Mouse (Mus musculus): ENCODE results near the gene Gm17324.
"Not testable (repeated sequence)": the region's sequence is repeated elsewhere in the genome, so short reads cannot be mapped to it uniquely, and the experiment has no call there.

The Gm17324 gene

DNA sequence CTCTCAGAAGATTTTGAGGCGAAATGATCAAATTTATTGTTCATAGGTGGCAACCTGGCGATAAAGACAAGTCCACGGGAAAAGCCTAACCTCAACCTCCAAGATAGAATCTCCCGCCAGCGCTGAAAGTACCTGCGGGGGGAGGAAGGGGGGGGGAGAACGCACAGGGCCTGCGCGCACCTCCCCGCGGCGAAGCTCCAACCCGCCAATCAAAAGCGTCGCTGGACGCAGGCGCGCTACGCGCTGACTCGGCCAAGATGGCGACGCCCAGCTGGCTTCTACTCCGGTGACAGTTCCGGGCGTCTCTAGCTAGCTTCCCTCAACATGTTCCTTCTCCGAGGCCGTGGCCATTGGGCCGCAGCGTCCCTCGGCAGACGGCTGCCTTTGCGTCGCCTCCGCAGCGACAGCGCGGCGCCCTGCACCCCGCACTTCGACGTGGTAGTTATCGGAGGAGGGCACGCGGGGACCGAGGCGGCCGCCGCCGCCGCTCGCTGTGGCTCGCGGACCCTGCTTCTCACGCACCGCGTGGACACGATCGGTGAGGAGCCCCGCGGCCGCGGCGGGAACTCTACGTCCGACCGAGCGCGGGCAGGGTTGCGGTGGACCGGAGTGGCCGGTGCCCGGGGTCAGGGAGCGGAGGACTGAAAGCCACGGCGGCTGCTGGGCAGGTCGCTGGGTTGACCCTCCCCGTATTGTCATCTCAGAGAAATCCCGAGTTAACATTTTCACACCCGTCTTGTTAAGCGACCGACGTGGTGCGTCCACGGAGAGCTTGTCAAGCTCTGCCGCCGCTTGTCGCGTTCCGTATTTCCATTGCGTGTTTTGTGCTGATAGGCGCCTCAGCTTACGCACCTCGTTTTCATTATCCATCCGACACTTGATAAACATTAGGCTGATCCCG, at the start of gene Gm17324, which contains the start of gene Mto1:
Gm17324 (minus strand) TSS at position 814 of the 901 bp plus-strand sequence.
Mto1 (plus strand) TSS at position 236 of the 901 bp plus-strand sequence.
- peak; percentile 92 for DNase-seq (ENCODE audit: inconsistent ontology term)

GRCm38 (mm10) chr9:78493171-78493570, 44.6 kb upstream of the Gm17324 start:
- DNase-seq (ENCODE audit: inconsistent ontology term), result no peak

DNA sequence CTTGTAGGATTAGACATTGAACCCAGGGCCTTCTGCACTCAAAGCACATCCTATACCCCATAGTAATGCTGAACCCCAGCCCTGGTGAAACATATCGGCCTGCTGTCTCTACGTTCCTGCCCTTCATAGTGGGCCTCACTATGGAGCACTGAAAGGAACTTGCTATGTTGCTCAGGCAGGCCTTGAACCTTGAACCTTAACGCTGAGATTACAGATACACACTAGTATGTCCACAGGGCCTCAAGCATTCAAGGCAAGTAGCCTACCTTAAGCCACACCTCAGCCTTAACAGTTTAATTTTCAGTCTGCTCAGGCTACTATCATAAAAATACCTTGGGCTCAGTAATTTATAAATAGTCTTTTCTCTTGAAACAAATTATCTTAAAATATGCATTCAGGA, 43.7 kb upstream of the Gm17324 start:
- no peak for DNase-seq (ENCODE audit: inconsistent ontology term)

GRCm38 (mm10) chr9:78491169-78491568, 42.6 kb upstream of the Gm17324 start:
- DNase-seq (ENCODE audit: inconsistent ontology term), result no peak

GRCm38 (mm10) chr9:78488890-78489420, 40.4 kb upstream of the Gm17324 start, which contains the start of gene Eef1a1:
TSS of gene Eef1a1 (minus strand) at chr9:78489151.
- DNase-seq (ENCODE audit: inconsistent ontology term), result peak; percentile 63

- not testable (repeated sequence) for DNase-seq (ENCODE audit: inconsistent ontology term)
Observed at GRCm38 (mm10) chr9:78488021-78488420, 39.4 kb upstream of the Gm17324 start.

DNA sequence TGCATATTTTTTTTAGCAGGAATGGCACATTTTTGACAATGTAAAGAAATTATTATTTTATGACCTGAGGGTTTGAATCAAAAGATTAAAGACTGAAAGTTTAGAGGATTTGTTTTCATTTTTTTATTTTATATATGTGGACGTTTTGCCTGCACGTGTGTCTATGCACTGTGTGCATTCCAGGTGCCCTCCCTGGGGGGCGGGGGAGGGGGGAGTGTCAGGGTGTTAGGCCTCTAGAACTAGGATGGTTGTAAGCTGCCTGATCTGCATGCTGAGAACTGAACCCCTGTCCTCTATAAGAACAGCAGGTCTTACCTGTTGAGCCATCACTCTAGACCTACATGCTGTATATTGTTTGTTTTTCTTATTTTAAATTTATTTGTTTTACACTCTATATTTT, 36.1 kb upstream of the Gm17324 start:
- no peak for DNase-seq (ENCODE audit: inconsistent ontology term)

- no peak for DNase-seq (ENCODE audit: inconsistent ontology term)
Observed at GRCm38 (mm10) chr9:78482386-78482785, 33.8 kb upstream of the Gm17324 start.

DNA sequence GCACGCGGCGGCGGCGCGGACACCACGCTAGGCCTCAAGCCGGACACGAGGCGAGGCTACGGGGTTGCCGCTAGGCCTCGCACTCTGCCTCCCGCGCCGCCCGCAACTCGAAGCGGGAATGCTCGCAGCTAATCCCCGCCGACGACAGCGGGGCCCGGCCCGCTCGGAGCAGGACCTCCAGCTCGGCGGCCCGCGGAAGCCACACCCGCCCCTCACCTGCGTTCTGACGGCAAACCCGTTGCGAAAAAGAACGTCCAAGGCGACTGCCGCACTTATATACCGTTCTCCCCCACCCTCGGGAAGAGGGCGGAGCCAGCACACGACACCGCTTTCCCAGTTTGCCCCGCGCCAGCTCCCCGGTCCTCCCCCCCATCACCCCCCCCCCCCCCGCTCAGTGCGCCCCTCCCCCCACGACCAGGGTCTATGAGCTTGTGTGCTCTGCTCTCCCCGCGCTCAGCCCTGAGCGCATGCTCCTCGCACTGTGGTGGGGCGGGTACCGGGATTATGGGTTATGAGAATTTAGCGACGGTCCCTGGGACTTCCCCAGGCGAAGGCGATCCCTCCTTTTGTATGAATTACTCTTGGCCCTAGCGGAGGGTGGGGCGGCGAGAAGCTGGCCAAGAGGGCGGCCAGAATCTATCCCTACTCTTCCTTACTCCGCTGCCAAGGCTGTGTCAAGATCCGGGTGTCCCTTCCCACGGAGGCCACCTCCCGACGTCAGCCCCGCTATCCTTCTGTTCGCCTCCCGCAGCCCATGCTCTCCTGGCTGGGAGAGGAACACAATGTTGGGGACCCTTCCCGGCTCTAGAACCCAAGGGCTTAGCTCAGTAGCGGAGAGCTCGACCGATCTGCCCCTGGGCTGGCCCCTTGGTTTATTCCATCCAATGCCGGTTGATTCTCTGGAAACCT, 33.1 kb upstream of the Gm17324 start:
- peak; percentile 99 for DNase-seq (ENCODE audit: inconsistent ontology term)

DNA sequence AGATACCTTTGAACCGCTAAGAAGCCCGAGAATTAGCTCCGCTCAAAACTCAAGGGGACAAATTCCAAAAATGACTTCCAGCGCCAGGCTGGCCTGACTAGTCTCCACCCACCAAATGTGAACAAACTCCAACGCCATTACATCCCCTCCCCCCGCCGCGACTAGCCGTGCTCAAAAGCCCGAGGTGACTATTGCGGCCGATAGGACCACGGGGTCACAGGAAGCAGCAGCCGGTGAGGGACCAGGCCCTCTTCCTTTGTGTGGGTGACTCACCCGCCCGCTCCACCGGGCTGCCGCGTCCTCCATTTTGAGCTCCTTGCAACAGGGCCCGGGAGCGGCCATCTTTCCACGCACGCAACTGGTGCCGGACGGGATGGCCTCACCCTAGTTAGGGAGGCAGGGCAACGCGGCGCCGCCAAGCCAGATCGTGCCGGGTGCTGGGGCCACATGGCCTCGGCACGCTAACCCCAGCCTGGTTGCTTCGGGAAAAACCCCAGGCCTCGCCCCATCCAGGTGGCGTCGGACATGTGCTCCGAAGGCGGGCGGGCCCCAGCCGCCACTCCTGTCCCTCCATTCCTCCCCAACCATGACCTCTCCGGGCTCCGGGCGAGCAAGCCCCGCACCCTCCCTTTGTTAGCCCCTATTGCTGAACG, 32.2 kb upstream of the Gm17324 start:
- peak; percentile 86 for DNase-seq (ENCODE audit: inconsistent ontology term)

DNA sequence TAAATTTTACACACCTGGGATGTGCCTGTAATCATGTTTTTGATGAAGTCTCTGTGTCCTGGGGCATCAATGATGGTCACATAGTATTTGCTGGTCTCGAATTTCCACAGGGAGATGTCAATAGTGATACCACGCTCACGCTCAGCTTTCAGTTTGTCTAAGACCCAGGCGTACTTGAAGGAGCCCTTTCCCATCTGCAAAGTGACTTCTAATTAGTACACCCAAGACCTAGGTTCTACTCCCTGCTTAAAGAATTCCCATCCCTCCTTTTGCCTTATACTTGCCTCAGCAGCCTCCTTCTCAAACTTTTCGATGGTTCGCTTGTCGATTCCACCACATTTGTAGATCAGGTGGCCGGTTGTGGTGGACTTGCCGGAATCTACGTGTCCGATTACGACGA, 31.6 kb upstream of the Gm17324 start:
- DNase-seq (ENCODE audit: inconsistent ontology term), result not testable (repeated sequence)

GRCm38 (mm10) chr9:78479308-78479707, 30.7 kb upstream of the Gm17324 start:
- DNase-seq (ENCODE audit: inconsistent ontology term), result not testable (repeated sequence)

- not testable (repeated sequence) for DNase-seq (ENCODE audit: inconsistent ontology term)
Observed at GRCm38 (mm10) chr9:78478009-78478605, 29.5 kb upstream of the Gm17324 start.

- DNase-seq (ENCODE audit: inconsistent ontology term), result no peak
Observed at GRCm38 (mm10) chr9:78477021-78477551, 28.5 kb upstream of the Gm17324 start.

DNA sequence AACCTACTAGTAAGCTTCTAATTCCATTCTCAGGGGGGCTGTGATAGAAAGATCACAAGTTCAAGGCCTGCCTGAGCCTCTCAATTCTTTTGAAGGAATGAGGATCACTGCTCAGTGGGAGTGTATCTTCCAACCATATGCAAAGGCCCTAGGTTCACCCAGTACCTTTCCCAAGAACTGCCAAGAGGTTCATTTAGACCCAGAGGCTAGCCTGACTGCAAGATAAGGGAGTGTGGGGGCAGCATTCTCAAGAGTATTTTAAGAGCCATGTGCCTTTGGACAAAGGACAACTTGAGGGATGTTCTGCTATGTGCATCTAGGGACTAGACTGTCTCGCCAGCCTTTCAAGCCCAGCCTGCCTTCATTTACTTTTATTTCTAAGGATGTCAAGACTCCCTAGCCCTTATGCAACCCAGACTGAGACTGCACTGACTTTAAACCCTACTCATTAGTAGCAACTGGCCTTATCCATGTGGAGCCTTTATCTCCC, 28.0 kb upstream of the Gm17324 start:
- DNase-seq (ENCODE audit: inconsistent ontology term), result no peak

- no peak for DNase-seq (ENCODE audit: inconsistent ontology term)
Observed at GRCm38 (mm10) chr9:78475873-78476272, 27.3 kb upstream of the Gm17324 start.

DNA sequence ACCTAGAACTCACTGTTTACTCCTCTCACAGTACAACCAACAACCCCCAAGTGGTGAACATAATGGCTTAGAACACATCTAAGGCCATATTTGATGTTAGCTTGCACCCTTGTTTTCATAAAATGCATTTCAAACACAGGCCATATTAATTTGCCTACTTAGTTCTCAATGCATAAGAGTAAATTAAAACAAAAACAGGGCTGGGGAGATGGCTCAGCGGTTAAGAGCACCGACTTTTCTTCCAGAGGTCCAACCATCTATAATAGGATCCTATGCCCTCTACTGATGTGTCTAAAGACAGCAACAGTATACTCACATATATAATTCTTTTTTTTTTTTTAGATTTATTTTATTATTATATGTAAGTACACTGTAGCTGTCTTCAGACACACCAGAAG, 26.8 kb upstream of the Gm17324 start:
- no peak for DNase-seq (ENCODE audit: inconsistent ontology term)

- peak; percentile 33 for DNase-seq (ENCODE audit: inconsistent ontology term)
Observed at GRCm38 (mm10) chr9:78474771-78475382, 26.3 kb upstream of the Gm17324 start.

DNA sequence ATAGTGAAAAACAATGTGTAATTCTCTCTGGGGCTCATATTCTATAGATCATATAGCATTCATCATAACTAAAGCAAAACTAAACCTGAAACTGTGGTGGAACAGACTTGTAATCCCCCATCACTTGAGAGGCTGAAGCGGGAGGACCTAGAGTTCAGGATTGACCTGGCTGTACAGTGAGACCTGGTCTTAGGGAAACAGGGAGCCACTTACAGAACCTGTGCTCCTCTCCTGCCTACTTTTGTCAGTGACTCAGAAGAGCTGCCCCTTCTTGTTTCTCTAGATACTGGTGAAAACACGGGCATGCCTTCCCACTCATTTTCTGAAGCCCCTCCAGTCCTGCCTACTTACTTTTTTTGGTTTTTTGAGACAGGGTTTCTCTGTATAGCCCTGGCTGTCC, 25.7 kb upstream of the Gm17324 start:
- no peak for DNase-seq (ENCODE audit: inconsistent ontology term)

- DNase-seq (ENCODE audit: inconsistent ontology term), result no peak
Observed at GRCm38 (mm10) chr9:78473588-78473987, 25.0 kb upstream of the Gm17324 start.

Data from Muller cell, postnatal 12 days (primary cell).